Mouse (Mus musculus): ENCODE measurements around the gene Mylip. TPM values are rescaled to one million over a fixed set of nuclear protein-coding genes. Genes with fewer than 3 reads are reported as not detected.

Gene Mylip
- 8.2 TPM for polyA plus RNA-seq (2014; fragmentation: Illumina TruSeq; extraction: RNeasy Lipid Tissue Mini Kit (QIAGEN cat#74804); ENCODE audit: low read depth, low replicate concordance)

DNA sequence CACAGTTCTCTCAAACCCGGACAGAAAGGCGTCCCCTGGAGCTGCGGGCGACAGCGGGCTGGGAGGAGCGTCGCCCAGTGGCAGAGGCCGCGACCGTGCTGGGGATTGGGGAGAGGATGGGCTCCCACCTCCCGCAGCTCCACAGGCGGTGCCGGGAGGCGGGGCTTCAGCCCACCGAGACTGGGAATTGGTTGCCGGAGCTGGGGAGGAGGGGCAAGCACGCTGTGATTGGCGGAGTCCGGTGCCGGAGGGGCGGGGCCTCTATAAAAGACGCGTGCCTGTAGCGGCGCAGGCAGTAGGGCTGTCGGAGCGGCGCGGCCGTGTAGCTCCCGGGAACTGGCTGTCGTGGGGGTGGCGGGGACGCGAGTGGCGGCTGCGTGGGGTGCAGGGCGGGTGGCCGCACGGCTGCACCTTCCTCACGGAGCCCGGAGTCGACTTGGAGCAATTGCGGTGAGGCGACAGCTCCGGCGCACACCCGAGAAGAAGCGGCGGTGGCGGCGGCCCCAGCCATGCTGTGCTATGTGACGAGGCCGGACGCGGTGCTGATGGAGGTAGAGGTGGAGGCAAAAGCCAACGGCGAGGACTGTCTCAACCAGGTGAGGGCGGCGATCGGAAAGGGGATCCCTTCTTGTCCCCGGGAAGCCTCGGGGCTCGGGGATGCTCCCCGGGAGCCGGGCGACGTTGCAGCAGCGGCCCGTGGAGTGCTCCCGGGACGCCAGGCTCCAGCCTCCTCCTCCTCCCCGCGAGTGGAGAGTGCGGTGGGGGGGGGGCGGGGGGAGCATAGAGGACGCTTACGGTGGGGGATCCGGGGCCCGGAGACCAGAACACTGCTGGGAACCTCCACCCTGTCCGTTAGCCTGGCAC is at the start of gene Mylip:
Mylip (plus strand) TSS at position 295 of the 864 bp plus-strand sequence.

Other genes starting within 250 kb of the Mylip start
- gene Gmpr, start 117.7 kb downstream of the Mylip start, polyA plus RNA-seq (2014; fragmentation: Illumina TruSeq; extraction: RNeasy Lipid Tissue Mini Kit (QIAGEN cat#74804); ENCODE audit: low read depth, low replicate concordance) = not detected

Measured in liver, adult 10 weeks (tissue).